Mouse (Mus musculus): ENCODE data around the gene Actn1. TPM values are rescaled to one million over a fixed set of nuclear protein-coding genes. Genes with fewer than 3 reads are reported as not detected.

Gene Actn1
- polyA plus RNA-seq, 1 experiment from 2014 or later: 86.2 TPM

DNA sequence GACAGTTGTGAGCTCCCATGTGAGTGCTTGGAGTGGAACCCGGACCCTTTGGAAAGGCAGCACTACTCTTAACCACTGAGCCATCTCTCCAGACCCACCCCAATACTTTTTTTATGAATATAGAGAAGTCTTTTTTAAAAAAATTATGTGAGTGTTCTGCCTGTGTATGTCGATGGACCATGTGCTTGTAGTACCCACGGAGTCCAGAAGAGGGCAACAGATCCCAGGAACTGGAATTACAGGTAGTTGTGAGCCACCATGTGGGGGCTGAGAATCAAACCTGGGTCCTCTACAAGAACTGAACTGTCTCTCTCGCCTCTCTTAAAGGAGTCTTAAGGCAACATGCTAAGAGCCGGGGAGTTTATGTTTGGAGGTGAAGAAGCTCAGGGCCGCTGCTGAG, 108.3 kb downstream of the Actn1 start:
- no peak overlapping the region for H3K27ac ChIP-seq (ENCODE audit: low read depth)
- peaks cover 4% of the 10 kb centered on the region for H3K4me1 ChIP-seq (ENCODE audit: insufficient read depth)
- peak; percentile 40 for TF ChIP-seq CTCF (IDR thresholded peaks at IDR 0.05; ENCODE audit: low read depth)
- H3K27me3 ChIP-seq (ENCODE audit: insufficient read depth, low read length): no peaks in the 10 kb centered on the region
- H3K9ac ChIP-seq: no peak overlapping the region
- H3K4me2 ChIP-seq: no peak overlapping the region
- H3K36me3 ChIP-seq (ENCODE audit: insufficient read depth): no peaks in the 10 kb centered on the region
- H3K4me3 ChIP-seq (ENCODE audit: low read depth, low read length): no peak overlapping the region
- 89% methylated on average over 6 of the region's 6 CpGs for WGBS
- no peaks in the 10 kb centered on the region; the same call in 1 of the 2 replicates for H3K9me3 ChIP-seq (ENCODE audit: low read depth, low read length)
- DNase-seq (no peak), ATAC-seq (ENCODE audit: insufficient read depth) (no peak)

DNA sequence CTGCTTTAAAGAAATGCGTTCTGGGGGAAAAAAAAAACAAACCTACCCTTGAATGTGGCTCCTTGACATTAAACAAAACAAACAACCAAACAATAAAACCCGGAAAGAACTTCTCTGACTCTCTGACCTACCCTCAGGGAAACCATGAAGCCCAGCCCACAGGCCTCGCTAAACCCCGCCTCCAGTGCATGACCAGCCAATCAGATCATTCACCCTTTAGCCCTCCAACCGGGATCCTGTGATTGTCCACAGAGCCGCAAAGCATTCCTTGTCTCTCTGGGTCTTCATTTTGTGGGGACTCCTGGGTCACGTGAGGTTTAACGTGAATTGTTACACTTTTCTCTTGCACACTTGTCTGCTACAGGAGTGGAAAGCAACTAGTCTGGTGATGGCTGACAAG, 109.5 kb downstream of the Actn1 start:
- no peak for TF ChIP-seq CTCF (IDR thresholded peaks at IDR 0.05; ENCODE audit: low read depth)
- no peaks in the 10 kb centered on the region for H3K36me3 ChIP-seq (ENCODE audit: insufficient read depth)
- peaks cover 5% of the 10 kb centered on the region for H3K4me1 ChIP-seq (ENCODE audit: insufficient read depth)
- H3K27ac ChIP-seq (ENCODE audit: low read depth): no peak overlapping the region
- no peaks in the 10 kb centered on the region; the same call in 1 of the 2 replicates for H3K9me3 ChIP-seq (ENCODE audit: low read depth, low read length)
- no peak for ATAC-seq (ENCODE audit: insufficient read depth)
- no peak overlapping the region for H3K9ac ChIP-seq
- DNase-seq: peak; percentile 64
- no peak overlapping the region for H3K4me2 ChIP-seq
- H3K27me3 ChIP-seq (ENCODE audit: insufficient read depth, low read length): no peaks in the 10 kb centered on the region
- WGBS: 35% methylated on average over 8 of the region's 8 CpGs
- H3K4me3 ChIP-seq (ENCODE audit: low read depth, low read length): no peak overlapping the region

DNA sequence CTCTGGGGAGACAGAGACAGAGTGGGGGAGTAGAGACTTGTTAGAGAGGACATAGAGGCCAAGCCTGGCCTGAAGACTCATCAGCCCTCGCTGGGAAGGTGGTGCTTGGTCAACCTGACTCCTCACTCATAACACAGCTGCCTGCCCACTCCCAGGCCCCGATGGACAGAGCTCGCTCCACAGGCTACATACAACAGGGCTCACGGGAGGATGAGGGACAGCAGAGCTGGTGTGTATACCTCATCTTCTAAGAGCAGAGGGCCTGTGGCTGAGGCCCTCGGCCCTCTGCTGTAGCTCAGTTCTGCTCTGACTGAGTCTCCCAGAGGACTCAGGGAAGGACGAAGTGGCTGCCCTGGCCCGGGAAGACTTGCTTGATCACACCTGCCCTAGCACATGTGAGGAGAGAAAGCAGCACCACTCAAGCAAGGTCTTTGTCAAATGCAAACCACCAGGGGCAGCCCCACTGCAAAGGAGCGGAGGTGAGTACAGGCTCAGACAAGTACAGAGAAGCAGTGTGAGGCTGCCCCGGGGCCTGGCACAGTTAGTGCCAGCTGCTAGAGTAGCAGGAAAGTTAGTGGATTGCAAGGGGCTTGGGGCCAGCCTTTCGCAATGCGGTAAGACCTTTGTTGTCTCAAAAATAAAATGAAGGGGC, 112.5 kb downstream of the Actn1 start:
- TF ChIP-seq CTCF (IDR thresholded peaks at IDR 0.05; ENCODE audit: low read depth): 0 out of 2 replicates have a peak, but pooled peaks have one; percentile 3
- H3K4me1 ChIP-seq (ENCODE audit: insufficient read depth): peaks cover 5% of the 10 kb centered on the region
- no peaks in the 10 kb centered on the region for H3K27me3 ChIP-seq (ENCODE audit: insufficient read depth, low read length)
- H3K27ac ChIP-seq (ENCODE audit: low read depth): peak overlapping the region; percentile 9; the same call in 1 of the 2 replicates
- H3K4me3 ChIP-seq (ENCODE audit: low read depth, low read length): no peak overlapping the region
- H3K36me3 ChIP-seq (ENCODE audit: insufficient read depth): no peaks in the 10 kb centered on the region
- no peaks in the 10 kb centered on the region for H3K9me3 ChIP-seq (ENCODE audit: low read depth, low read length)
- no peak for ATAC-seq (ENCODE audit: insufficient read depth)
- H3K4me2 ChIP-seq: no peak overlapping the region
- DNase-seq: no peak
- WGBS: 79% methylated on average over 11 of the region's 11 CpGs
- no peak overlapping the region for H3K9ac ChIP-seq

DNA sequence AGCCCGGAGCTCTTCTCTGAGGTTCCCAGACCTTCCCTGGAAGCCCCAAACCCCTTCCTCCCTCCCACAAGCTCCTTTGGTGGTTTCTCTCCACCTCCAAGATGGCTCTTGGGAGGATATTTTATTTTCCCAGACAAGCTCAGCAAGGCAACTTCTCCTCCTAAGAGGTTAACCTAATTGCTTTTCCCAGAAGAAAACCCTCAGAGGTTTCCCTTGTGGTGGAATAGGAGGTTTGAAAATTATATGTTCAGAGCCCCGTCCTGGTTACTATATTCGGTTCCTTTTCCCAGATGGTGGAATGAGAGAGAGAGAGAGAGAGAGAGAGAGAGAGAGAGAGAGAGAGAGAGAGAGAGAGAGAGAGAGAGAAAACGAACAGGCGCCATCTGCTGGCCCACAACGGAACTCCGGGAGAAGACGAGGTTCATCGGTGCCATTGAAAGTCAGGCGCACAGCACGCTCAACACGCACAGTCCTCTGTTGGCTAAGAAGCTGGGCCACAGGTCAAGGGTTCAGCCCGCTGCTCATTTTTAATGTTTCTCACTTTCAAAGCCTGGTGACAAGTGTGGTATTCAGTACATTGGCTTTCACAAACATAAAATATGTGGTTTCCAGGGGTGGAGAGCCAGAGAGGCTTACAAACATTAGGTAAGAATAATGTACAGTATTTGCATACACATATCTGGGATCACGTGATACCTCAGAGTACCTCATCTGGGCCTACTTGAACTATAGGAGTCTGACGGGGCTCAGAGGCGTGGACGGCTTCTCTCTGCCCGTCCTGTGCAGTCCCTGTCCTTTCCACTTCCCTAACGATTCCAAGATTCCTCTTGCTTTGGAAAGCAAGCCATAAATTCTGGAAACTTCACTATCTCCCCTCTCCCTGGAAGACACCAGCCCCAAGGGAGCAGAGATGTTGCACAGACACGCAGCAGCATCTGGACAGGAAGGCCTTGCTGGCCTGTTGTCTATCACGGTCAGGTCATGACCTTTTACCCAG, 113.6 kb downstream of the Actn1 start:
- Histone ChIP-seq H3K9ac (no peak overlapping the region), H3K27ac (ENCODE audit: low read depth) (peak overlapping the region; percentile 62), H3K4me1 (ENCODE audit: insufficient read depth) (peaks cover 5% of the 10 kb centered on the region), H3K4me2 (no peak overlapping the region), H3K4me3 (ENCODE audit: low read depth, low read length) (no peak overlapping the region), H3K36me3 (ENCODE audit: insufficient read depth) (no peaks in the 10 kb centered on the region), H3K9me3 (ENCODE audit: low read depth, low read length) (no peaks in the 10 kb centered on the region), H3K27me3 (ENCODE audit: insufficient read depth, low read length) (no peaks in the 10 kb centered on the region)
- 23% methylated on average over 21 of the region's 21 CpGs for WGBS
- DNase-seq: peak; percentile 97
- TF ChIP-seq CTCF (IDR thresholded peaks at IDR 0.05; ENCODE audit: low read depth): peak; percentile 89
- ATAC-seq (ENCODE audit: insufficient read depth): peak; percentile 72

DNA sequence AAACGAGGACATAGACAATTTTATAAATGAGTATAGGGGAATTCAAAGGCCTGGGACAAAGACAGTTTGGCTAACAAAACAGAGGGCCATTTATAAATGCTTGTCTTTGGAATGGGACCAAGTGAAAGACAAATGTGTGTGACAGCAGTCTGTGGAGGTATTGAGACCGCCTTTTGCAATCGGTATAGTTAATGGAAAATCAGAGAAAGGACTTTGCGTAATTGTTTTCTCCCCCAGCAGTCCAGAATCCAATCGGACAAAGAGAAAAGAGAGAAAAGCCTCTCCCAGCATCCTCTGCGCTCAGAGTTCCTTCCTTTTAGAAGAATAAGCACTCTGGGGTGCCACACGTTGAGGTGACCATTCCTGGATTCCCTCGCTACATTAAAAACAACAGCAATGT, 114.8 kb downstream of the Actn1 start:
- H3K27me3 ChIP-seq (ENCODE audit: insufficient read depth, low read length): no peaks in the 10 kb centered on the region
- peak overlapping the region; percentile 37; the same call in 1 of the 2 replicates for H3K27ac ChIP-seq (ENCODE audit: low read depth)
- no peak for TF ChIP-seq CTCF (IDR thresholded peaks at IDR 0.05; ENCODE audit: low read depth)
- no peak overlapping the region for H3K4me3 ChIP-seq (ENCODE audit: low read depth, low read length)
- no peaks in the 10 kb centered on the region for H3K36me3 ChIP-seq (ENCODE audit: insufficient read depth)
- H3K9me3 ChIP-seq (ENCODE audit: low read depth, low read length): no peaks in the 10 kb centered on the region
- DNase-seq (no peak), ATAC-seq (ENCODE audit: insufficient read depth) (no peak)
- H3K4me1 ChIP-seq (ENCODE audit: insufficient read depth): peaks cover 7% of the 10 kb centered on the region
- H3K4me2 ChIP-seq: no peak overlapping the region
- 56% methylated on average over 8 of the region's 8 CpGs for WGBS
- H3K9ac ChIP-seq: no peak overlapping the region

DNA sequence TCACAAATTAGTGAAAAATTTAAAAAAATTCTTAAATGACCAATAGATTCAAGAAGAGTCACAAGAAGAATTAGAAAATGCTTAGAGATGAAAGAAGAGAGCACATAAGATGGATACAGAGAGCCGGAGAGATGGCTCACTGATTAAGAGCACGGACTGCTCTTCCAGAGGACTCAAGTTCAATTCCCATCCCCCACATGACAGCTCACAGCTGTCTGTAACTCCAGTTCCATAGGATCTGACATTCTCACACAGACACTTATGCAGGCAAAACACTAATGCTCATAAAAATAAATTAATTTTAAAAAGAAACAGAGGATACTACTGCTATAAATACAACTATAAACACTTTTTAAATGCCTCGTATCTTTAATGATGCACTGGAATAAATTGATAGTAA, 115.3 kb downstream of the Actn1 start:
- Histone ChIP-seq H3K4me3 (ENCODE audit: low read depth, low read length) (no peak overlapping the region), H3K9ac (no peak overlapping the region), H3K36me3 (ENCODE audit: insufficient read depth) (no peaks in the 10 kb centered on the region), H3K9me3 (ENCODE audit: low read depth, low read length) (no peaks in the 10 kb centered on the region), H3K4me2 (no peak overlapping the region), H3K4me1 (ENCODE audit: insufficient read depth) (peaks cover 7% of the 10 kb centered on the region), H3K27ac (ENCODE audit: low read depth) (no peak overlapping the region), H3K27me3 (ENCODE audit: insufficient read depth, low read length) (no peaks in the 10 kb centered on the region)
- TF ChIP-seq CTCF (IDR thresholded peaks at IDR 0.05; ENCODE audit: low read depth): no peak
- WGBS: 44% methylated on average over 3 of the region's 3 CpGs
- DNase-seq (peak; percentile 76), ATAC-seq (ENCODE audit: insufficient read depth) (no peak)

DNA sequence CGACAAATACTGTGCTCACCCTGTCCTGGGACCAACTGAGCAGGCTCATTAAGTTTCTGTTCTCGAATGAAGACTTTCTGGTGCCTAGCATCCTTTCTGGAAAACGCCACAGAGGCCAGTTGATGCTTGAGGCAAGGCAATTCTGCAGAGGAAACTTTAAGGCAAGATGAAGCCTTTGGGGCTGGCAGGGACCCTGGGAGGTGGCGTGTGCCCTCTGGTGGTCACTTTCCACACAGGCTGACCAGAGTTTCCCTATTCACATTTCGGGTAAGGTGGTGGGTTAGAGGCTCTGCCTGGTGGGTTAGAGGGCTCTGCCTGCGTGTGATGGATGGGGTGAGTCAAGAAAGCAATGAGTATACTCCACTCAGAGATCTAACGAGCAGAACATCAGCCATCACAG, 118.7 kb downstream of the Actn1 start:
- Histone ChIP-seq H3K36me3 (ENCODE audit: insufficient read depth) (no peaks in the 10 kb centered on the region), H3K4me1 (ENCODE audit: insufficient read depth) (0 out of 2 replicates have a peak, but pooled peaks cover 2% of the 10 kb centered on the region), H3K4me3 (ENCODE audit: low read depth, low read length) (no peak overlapping the region), H3K9ac (no peak overlapping the region), H3K27ac (ENCODE audit: low read depth) (no peak overlapping the region), H3K27me3 (ENCODE audit: insufficient read depth, low read length) (no peaks in the 10 kb centered on the region), H3K9me3 (ENCODE audit: low read depth, low read length) (no peaks in the 10 kb centered on the region), H3K4me2 (no peak overlapping the region)
- WGBS: 15% methylated on average over 7 of the region's 7 CpGs
- DNase-seq (peak; percentile 90), ATAC-seq (ENCODE audit: insufficient read depth) (no peak)
- peak; percentile 95 for TF ChIP-seq CTCF (IDR thresholded peaks at IDR 0.05; ENCODE audit: low read depth)

Data from lung, embryonic 14.5 days (tissue).